Mouse (Mus musculus) cerebellum, adult 18-20 months (tissue): Measurements from ENCODE around the gene Sgpp2.

Source experiments
- DNase-seq, 2 experiments: peaks; one replicate each; pipeline ENCODE4 v3.0.0; 2021

The Sgpp2 gene

DNA sequence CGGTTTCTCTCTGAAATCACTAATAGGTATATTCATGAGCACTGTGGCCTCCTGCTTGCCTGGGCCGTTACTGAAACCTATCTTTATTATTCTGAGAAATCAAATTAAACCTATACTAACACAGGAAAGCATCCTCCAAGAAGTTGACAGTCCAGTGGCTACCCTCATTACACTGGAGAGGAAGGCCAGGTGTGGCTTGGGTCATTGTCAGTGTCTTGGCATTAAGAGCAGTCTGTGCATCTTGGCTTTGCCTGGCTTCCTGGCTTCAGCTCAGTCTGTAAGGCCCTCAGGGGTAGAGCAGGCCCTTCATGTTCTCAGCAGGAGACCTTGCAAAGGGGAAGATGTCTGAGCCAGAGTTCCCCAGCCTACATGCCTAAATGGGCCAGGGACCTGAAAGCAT, 99.3 kb downstream of the Sgpp2 start:
- DNase-seq: no peak

DNA sequence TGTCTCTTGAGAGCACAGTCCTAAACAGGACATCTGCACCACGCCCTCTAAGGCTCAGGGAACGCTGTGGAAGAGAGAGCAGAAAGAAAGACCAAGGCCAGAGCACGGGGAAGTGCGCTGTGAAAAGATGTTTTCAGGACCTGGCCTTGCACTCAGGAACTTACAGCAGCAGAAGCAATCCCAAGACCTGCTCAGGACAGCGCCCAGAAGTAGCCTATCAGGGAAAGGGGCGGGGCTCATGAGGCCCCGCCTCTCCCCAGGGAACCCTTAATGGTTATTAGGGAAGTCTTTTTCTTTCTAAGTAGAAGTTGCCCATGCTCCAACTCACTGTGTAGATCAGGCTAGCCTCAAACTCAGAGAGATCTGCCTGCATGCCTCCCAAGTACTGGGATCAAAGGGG, 102.5 kb downstream of the Sgpp2 start:
- no peak for DNase-seq

DNA sequence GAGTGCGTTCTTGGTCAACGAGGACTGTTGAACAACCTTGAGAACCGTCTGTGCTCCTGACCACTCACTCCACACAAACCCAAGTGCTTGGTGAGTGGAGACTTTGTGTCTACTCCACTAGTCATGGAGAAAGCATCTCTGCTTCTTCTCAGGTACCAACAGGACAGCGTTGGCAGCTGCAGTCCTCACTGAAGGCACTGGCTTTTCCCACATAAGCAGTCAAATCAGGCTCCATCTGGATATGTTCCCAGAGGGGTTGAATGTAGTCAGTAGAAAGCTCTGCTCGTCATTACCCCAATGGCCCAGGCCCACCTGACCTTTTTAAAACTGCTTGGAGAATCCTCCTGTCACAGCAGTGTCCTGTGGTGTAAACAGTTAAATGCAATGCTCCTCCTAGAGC, 104.3 kb downstream of the Sgpp2 start:
- DNase-seq: no peak

DNA sequence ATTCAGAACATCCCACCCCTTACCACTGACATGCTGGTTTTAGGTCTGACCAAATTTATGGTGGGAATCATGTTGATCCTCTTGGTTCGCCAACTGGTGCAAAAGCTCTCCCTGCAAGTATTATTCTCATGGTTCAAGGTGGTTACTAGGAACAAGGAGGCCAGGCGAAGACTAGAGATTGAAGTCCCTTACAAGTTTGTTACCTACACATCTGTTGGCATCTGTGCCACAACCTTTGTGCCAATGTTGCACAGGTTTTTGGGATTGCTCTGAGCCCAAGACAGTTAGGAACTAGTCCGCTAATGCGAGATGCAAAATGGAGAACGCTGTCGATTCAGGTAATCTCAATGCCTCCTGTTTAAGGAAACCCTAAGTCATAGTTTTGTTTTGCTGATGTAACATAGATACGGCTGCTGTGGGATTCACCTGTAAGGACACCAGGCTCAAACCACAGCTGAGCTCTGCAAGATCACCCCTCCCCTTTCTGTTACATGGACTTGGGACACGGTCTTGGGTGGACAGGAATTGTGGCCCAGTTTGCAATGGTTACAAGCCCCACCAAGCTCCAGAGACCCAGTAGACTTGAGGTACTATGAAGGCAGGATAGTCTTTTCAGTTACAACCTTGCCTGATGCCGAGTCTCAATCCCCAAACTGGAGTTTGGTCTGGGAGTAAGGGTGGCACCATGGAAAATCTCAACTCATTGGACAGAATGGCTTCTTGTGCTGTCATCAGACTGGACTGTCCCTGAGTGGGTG, 107.2 kb downstream of the Sgpp2 start:
- no peak for DNase-seq

DNA sequence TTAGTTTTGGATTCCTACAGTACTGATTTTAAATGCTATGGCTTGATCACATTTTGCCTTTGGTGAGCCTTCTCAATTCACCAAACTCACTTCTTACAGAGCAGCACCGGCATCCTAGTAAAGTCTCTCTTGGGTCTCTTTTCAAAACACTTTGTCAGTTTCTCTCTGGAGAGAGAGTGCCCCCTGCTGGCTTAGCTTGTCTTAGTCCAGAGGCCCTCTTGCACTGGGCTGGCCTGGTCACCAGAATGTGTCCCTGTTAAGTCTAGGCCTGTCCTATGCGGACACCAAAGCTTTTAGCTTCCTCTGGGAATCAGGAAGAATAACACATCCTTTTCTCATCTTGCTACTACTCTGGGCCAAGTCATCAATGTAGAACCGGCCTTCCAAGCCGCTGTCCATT, 109.4 kb downstream of the Sgpp2 start:
- DNase-seq: peak; percentile 87 to 88

DNA sequence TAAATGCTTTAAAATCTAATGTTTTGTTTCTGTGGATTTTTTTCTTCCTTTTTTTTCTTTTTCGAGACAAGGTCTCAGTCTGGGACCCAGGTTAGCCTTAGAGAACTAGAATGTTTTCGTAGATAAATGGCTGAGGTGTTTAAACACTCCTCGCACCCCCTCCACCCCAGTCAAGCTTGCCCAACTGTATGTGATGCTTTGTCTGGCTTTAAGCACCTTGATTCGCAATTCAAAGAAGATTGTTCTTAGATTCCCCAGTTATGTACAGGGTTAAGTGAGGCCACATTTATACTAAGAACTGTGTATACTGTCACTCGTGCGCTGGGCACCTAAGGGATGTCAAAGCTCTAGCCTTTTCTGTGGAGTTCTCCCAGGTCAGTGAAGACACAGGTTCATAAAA, 110.1 kb downstream of the Sgpp2 start:
- no peak for DNase-seq

DNA sequence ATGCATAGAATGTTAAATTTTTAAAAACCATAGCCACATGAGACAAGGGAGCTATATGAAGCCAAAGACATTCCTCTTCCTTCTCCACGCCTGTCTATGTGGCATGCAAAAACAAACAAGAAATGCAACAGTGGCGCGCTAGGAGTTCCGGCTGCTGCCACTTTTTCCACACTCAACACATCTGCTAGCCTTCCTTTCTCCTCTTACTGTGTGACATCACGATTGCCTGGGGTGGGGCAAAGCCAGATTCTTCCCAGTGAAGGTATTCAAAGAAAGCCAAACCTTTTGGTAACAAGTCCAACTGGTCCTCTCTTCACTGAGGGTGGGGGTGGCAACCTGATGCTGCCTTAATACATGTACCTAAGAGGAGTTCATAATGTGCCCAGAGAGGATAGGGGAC, 111.6 kb downstream of the Sgpp2 start:
- DNase-seq: no peak

DNA sequence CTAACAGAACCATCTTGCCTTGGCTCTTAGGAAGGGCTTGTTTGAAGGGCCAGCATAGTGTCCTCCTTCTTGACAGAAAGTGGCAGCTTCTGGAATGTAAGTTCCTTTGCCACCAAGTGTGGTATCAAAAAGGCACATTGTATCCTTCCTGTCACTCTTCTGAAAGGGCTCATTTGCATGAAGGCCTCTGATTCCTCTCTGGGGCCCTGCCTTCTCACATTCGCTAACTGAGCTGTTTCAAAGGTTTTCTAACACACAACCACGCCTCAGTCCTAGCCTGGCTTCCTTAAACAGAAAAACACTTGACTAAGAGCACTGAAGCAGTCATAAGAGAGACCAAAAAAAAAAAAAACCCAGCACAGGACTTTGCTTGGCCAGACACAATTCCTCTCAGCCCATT, 112.4 kb downstream of the Sgpp2 start:
- no peak for DNase-seq

DNA sequence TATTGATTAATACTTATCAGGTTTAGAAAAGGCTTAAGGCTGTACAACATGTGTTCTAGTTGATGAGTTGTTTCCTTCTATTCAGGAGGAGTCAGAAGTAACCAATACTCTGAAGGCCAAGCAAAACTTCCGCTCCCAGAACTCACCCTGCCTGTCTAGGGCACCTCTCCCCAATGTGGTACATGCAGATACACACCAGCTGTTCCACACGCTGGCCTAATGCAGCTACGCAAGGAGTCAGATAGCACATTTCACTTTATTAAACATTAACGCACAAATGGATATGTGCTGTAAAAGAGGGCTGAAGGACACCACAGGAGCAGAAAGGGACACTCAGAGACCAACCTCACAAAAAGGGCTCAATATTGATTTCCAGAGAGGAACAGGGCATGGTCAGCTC, 114.7 kb downstream of the Sgpp2 start:
- DNase-seq: no peak

DNA sequence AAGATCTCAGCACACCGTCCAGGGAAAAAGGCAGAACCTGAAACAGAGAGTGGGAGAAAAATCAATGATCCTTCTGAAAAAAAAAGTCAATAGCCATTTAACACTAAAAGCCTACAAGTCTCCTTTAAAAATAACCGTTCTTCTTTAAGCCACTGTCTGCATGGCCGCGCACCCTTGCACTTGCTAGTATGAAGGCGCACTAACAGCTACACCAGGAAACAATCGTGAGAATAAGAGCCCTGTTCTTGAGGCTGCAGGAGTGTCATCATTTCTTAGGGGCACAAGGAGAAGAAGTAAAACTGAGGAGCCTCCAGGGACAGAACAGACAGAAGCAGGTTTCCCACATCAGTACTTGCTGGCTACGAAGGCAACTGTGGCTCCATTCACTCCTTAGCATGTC, 115.2 kb downstream of the Sgpp2 start:
- no peak for DNase-seq

DNA sequence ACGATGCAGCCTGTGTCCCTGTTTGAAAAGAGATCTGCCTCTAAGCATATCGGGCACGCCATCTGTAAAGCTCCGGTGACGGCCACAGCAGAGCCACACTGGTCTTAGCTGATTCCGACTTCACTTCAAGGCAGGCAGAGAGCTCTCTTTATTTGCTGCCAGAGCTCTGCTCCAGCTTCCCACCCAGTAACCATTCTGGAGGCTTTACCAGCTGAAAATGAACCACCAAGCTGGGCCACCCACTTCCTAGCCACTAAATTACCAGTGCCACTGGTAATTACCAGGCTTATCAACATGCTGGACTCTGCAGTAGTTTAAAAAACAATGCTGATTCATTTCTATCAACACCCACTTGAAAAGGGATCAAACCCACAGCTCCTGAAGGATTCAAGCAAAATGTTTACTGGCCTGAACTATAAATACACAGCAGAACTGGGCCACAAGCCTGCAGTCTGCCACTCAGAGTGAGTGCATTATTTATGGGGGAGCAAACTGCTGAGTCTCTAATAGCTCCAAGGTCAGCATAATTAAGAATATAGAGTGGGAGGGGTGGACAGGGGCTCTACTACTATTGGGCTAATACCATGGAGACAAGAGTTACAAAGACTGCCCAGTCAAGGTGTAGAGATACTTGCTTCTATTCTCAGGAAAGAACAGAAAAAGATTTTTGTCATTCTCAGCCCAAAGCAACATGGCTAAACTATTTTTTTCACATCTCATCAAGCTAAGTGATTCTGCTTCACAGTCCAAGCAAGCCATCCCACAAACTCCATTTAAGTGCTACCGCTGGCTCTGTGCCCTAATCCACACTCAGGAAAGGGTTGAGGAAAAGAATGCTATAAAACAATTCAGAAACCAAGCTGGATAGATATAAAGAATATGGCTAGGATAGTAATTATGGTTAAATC, 115.9 kb downstream of the Sgpp2 start:
- DNase-seq: no peak

DNA sequence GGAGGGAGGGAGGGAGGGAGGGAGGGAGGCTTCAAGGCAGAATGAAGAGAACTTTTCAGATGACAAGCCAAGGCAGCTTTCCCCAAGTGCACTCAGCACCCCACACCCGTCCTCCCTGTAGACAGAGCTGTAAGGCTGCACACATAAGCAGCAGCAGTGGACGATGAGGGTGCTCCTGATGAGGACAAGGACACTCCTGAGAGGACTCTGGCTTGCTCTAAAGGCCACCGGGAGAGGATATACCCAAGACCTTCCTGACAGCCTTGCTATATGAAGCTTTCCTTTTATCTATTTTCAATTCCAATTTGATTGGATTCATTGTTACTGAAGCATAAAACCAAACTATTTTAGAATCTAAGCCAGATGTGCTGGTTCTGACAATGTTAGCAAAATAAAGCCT, 116.7 kb downstream of the Sgpp2 start:
- no peak for DNase-seq

DNA sequence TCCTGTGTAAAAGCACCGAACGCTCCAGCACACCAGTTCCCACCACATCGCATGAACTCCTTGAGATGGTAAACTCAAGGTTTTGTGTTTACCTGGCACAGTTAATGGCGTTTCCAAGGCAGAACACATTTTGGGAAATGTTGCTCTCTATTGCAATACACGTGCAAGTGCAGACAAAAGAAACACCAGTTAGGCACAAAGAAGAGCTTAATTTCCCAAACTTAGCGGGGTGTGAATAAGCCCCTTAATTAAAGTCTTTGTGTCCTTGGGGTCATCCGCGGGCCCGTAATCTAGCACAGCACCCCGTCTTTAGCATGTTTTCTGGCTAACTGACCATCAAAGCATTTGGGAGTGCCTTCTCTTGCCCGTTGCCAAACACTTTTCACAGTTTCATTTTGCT, 118.7 kb downstream of the Sgpp2 start:
- no peak for DNase-seq

DNA sequence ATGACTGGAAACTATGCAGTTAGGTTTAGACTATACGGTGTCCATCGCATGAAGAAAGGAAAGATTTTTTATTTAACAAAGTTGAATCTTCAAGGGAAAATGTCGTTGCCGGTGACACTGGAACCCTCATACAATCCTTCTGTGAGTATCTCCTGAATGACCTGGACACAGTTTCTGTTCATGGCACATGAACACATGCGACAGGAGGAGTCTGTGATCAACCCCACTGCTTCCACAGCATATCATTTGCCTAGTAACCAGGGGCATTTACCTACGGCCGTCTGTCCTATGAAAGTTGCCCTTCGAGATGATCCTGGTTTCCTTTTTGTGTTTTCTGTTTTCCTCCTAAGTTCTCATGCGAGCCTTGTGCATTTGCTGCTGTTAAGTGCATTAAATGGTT, 123.3 kb downstream of the Sgpp2 start:
- DNase-seq: no peak

DNA sequence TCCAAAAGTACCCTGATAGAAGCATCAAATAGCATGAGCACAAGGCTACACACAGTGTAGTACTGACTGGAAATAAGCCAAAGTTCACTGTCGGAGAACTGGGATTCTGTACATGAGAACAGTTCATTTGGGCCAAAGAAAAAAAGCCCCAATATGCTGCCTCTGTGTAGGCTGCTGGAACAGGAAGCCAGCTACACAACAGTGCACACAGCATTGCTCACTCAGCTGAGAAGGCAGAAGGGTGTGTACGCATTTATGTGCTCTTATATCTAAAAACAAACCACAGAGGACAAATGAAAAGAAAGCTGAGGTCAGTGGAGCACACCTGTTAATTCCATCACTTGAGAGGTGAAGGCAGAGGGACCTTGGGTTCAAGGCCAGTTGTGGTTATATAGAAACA, 125.8 kb downstream of the Sgpp2 start:
- DNase-seq: no peak

DNA sequence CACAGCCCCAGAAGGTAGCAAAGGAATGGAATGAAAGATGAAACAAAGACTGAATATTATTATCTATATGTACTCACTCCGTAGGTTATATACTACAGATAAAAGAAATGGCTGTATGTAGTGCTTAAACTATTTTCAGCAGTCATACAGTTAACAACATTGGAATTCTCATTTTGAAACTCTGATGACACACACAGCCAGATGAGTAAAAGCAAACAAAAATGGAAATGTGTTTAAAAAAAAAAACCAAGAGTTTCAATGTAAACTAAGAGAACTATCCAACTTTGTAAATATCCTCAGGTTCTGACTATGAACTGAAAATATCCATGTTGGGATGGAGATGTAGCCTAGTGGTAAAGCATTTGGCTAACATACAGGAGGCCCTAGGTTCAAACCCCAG, 126.3 kb downstream of the Sgpp2 start:
- no peak for DNase-seq

DNA sequence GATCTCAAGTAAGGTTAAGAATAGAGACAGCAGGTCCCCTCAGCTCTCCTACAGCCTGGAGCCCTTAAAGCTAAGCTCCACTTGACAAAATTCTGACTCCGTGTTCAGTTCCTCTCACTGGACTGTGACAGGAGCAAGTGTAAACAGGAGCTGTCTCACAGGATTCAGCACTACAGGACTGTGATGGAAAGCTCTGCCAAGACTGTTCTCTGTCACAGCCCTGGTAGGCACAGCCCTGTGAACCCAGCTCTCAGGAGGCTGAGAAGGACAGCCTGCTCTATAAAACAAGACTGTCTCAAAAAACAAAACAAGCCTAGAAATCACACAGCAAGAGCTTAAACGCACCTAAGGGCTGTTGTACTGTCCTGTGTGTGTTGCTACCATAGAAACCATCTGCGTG, 127.0 kb downstream of the Sgpp2 start:
- no peak for DNase-seq

DNA sequence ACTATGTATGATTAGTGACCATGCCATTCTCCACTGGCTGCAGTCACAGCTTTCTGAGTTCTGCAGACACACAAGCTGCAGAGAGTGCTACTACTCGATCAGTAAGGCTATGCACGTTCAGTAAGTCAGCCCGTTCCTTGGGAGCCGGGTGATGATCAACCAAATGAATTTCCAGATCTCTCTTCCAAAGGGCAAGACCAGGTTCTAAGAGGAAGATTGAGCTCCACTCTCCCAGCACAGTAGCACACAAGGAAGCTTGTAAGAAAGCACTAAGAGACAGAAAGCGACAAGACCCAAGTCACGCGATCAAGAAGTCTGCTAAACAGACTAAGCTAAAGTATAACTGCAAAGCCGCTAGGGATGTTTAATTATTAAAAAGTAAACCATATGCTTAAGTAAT, 130.6 kb downstream of the Sgpp2 start:
- no peak for DNase-seq

DNA sequence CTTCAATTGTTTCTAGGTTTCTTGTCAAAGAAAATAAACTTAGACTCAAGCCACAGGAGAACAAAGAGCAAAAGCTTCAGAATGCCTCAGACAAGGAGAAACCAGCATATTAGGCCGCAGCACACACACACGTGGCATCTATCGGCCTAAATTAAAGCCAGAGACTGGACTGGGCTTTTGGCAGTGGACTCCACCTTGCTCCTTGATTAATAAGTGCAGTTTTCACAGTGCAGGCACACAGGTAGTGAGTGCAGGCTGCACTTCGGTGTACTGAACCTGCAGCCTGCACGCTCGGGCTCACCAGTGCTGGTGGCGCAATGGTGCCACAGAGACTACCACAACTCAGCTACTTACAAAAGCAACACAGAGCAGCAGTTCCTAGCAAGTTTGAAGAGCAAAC, 132.9 kb downstream of the Sgpp2 start:
- no peak for DNase-seq

DNA sequence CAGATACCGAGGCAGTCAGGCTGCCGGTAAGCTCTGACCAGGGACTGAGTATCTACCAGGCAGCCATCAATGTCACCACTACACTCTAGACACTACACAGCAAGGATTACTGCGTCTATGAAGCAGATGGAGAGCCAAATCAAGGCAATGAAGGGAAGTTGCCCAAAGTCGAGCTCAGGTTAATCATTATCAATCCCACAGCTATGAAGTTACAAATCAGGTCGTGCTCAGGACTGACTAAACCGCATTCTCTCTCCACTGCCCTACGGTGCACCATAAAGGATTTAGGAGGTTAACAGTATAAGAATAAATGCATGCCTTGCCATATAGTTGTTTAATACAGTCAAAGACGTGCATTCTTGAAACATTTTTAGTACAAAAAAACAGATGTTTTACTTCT, 136.1 kb downstream of the Sgpp2 start:
- no peak for DNase-seq

DNA sequence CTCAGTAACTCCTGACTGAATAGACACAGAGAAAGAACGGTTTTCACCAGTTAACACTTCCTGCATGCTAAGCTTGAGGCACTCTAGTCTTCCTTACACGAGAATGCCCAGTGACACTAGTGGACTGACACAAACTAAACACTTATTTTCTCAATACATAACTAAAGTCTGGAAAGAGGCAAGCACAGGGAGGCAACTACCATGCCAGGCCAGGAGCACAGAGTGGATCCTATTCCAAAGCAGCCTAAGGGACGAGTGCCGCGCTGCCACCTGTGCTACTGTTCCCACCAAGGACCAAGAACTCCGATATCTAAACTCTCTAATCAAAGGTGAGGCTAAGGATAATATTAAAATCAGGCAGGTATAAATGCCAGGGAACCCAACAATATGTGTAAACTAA, 136.6 kb downstream of the Sgpp2 start:
- DNase-seq: no peak

DNA sequence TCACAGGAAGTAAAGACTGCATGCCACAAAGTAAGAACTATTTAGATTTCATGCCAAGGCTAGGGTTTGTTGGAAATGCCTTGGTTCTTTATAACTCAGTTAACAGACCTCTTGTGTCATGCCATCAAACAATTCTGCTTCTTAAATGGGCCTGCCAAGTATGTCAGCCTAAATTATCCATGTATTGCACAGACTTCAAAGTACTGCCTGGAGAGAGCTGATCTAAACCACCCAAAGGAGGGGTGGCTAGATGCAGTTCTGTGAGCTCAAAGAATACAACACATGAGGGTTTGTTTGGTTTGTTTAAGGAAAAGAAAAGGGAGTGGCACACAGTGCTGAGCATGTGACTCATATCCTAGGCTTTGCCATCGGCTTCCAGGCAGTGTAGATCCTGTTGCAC, 137.9 kb downstream of the Sgpp2 start:
- no peak for DNase-seq

DNA sequence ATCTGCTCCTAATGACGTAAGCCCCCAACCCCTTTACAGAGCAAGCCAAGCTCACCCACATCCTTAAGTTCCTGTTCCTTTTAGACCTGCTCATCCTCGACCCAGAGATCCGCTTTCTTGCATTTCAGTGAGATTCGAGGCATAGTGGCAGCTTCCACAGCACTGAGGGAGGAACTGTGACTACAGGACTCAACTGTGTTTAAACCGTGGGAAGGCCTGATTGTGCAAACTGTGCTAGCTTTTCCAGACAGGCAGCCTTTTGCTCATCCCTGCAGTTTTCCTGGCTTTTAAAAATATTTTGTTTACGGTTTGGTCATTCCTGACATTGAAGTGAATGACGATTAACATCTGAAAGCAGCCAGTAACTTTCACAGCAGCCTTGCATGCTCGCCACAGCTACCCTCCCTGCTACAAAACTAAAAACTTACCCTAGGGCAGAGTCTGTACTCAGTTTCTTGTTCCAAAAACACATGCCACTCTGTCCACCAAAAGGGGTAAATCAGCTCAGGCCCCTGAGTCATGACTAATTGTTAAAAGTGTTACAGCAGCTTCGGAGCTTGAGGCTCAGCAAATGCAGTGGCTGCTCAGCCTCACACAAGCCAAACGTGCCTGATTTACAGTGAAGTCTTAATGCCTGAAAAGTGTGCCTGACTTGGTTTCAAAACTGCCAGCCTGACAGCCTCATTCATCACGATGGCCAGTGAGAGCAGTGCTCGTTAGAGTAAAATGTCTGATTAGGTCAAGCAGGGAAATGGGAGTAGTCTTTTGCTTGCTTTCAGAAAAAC, 141.1 kb downstream of the Sgpp2 start:
- no peak for DNase-seq

DNA sequence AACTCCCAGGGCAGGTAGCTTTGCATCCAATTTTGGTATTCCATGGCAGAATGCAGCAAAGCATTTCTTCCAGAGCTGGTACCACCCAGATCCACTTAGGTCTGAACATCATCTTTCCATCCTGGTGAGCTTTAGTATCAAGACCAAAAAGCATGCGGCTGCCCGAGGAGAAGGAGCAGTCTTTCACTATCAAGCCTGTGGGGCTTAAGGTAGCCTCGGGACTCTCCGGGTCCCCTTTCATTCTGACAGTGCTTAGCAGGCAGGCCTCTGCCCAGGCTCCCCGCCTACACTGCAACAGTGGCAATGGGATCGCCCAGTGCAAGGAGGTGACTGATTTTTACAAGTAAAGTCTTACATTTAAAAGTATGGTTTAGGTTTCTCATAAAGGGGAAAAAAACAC, 142.4 kb downstream of the Sgpp2 start:
- DNase-seq: no peak
